Mouse (Mus musculus) MN1 (cell line): ENCODE measurements around the gene Tmem63b.

Source experiments
- DNase-seq: peaks from one replicate; pipeline ENCODE4 v3.0.0-alpha.2; 2016; ENCODE audit warnings: low spot score

Tmem63b gene

DNA sequence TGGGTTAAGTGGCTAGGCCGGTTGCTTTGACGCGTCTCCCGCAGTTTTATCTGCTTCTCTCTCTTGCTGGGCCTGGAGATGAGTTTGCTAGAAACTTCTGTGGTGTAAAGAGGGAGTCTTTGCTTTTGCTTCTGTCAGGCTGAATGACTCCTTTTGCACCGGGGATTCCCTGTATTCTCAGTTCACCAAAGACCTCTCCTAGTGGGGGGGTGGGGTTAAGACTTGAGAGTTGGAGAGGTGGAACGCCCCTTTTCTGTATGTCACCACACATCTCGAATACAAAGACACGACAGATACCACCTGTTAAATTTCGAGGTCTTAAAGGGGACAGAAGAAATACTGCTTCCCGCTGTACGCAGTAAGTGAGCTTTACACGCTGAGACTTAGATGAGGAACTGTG lies at the start of gene Tmem63b:
TSS of gene Tmem63b (minus strand) at position 190 of the 400 bp plus-strand sequence.
- DNase-seq: peak; percentile 45

DNA sequence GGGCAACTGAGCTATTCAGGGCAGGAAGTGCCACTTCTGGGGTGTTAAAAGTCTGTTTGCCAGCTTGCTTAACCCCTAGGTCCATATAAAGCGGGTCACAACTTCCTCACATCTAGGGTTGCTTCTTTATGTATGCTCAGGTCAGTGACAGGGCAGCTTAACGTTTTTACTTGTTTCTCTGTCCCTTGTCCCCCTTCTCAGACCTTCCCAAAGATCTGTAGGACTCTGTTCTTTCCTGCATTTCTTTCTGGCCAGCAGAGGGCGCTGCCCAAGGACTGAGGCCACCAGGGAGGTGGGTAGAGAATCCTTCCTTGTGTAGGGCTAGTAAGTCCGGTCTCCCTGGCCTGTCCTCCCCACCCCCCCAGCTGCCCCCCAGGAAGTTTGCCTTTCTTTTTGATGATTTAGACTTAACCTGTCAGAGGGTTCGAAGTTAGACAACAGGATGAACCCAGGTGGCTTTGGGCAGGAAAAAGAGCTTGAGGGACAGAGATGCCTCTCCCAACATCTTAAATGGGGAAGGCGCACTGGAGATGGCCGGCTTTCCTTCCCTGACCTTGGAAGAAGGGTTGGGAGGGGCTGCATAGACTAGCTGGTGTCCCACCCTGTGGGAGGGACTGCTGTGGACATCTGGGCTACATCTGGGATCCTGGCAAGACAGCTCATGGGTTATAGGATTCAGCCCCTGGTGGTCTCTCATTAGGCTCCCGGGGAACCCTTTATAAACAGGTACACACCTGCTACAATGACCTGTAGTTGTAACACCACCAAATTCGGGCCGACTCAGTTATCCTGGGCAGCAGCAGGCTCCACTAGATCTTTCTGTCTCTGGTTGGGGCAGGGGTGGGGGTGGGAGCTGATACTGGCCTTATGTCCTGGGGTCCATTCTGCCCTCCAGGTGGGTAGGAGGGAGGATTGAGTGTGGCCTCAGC lies 48.9 kb upstream of the Tmem63b start:
- DNase-seq: peak; percentile 92

DNA sequence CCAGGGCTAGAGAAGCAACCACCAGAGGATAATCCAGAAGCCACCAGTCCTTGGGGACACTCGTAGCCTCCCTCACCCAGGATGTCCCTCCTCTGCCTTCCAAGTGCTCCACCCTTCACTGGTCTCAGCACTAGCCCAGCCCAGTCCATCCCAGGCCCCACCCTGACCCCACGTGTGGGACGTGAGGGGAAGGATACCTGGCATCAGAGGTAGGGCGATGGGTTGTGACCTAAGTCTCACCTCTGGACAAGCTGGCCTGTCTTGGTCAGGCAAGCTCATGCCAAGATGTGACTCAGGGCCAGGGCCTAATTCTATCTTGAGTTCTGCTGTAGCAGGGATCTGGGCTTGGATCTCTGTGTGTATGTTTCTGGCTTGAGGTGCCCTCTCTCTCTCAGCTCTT lies 48.2 kb upstream of the Tmem63b start:
- DNase-seq: peak; percentile 84

DNA sequence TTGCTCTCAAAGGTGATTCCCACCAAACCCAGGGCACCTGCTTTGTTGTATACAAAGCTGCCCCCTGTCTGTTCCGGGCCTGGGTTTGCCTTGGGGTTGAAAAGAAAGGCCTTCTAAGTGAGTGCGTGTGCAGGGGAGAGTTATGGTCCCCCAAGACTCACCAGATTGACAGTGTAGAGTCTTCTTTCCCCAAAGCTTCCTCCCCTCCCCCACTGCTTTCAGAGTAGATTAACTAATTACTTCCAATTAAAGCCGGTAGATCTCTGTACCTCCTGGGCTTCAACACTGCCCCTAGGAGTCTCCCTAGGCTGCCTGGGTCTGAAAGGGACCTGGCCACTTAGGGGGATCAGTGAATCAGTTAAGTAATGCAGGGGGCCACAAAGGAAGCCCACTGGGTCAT lies 47.6 kb upstream of the Tmem63b start:
- peak; percentile 53 for DNase-seq

DNA sequence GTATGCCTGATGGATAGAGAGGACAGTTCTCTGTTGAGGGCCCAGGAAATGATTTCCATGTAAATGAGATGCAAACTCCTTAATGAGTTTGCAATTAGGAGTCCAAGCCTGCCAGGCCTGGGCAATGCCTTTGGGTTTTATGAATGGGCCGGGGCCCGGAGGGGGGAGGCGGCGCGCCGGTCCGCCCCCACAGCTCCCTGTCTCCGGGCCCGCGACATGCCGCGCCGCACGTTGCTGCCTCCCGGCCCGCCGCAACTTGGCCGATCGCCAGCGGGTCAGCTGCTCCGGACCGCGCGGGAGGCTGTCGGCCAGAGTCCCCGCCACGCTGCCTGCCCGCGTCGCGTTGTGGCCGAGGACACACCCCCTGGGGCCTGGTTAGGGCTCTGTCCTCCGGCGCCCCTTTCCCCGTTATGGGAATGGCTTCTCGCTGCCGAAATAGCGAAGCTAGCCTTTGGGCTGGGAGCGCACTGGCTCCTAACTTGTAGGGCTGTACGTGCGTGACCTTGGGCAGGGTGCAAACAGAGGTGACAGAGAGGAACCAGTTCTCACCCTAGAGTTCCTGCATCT lies 47.1 kb upstream of the Tmem63b start, which contains the start of gene 1600014C23Rik:
TSS of gene 1600014C23Rik (minus strand) at position 110 of the 567 bp plus-strand sequence.
- peak; percentile 81 for DNase-seq

DNA sequence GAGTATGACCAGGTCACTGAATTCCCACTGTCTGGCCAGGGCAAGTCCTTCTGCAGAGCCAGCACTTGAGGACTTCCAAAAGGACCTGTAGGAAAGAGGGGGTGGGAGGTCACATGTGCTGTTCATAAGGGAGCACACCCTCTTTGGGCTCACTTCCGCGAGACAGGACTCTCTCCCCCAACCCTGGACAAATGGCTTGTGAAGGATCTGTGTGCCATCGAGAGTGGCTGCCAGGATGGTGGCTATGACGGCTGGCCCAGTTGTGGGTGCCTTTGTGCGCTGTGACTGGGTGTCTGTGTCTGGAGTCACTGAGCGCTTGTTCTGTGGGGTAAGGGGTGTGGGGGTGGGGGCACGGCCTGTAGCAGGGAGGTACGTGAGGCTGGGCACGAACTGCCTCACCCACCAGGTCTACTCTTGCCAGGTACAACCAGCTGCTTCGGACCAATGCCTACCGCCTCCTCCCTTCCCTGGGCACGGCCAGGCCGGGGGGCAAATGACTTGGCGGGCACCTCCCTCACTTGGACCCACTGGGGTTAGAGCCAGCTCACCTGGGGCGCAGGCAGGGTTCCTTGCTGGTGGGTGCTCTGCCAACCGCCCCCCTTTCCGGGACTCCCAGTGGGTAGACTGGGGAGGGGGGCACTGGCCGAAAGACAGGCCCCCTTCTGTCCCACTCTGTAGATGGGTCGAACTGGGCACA lies 46.5 kb upstream of the Tmem63b start:
- DNase-seq: peak; percentile 46

DNA sequence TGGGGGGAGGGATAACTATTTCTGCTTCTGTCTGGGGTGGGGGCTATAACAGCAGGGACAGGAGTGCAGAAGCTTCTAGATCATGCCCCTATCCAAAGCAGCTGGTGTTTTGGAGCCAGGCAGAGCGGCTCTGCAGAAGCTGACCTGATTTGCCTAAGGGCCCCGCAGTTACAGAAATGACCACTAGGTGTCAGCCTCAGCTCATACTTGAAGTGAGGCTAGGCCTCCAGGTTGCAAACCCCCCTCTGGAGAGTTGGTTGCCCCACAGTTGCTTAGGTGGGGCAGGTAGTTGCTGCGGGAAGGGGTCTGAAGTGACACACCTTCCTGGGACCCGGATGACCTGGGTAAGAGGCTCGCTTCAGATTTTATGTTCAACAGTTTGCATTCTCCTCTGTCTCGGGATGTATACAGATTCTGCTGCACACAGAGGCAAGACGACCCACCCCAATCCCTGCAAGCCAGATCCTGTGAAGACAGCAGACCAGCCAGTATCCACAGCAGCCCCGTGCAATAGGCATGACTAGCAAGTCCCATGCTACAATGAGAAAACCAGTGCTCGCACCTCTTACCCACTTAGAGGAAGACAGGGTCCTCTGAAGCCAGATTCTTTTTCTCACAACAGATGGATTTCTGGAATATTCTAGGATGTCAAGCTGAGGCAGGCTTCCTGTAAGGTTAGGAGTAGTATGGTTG lies 44.6 kb upstream of the Tmem63b start:
- peak; percentile 91 for DNase-seq

DNA sequence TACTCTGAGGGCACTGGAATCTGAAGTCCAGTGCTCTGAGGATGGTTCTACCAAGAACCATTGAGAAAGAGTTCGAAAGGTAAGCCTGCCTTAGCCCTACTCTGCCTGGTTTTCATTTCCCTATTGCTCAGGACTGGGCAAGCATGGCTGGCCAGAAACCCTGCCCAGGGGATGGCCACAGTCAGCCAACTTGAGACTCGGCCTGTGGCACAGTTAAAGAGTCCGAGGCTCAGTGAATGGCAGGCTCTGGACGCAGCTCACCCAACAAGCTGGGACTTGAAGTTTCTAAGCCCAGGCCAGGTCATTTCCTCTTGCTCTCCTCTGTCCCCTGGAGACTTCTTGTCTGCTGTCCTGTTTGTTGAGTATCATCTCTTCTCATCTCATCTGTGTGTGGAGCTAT lies 44.0 kb upstream of the Tmem63b start:
- DNase-seq: no peak

DNA sequence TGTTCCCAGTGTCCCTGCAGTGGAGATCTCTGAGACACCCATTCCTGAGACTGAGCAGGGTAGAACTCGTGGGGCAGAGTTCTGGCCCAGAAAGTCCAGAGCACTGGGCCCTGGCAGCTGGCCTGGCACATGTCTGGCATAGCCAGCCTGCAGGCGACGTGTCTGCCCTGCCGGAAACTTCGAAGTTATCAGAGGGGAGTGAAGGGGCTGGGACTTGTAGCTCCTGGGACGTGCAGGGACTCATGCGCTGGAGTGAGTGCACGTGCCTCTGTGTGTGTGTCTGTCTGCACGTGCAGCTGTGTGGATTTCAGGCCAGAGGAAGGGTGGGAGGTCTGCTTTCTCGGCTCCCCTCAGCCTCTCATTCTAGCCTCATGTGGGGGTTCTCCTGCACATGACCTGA lies 42.7 kb upstream of the Tmem63b start:
- DNase-seq: no peak

DNA sequence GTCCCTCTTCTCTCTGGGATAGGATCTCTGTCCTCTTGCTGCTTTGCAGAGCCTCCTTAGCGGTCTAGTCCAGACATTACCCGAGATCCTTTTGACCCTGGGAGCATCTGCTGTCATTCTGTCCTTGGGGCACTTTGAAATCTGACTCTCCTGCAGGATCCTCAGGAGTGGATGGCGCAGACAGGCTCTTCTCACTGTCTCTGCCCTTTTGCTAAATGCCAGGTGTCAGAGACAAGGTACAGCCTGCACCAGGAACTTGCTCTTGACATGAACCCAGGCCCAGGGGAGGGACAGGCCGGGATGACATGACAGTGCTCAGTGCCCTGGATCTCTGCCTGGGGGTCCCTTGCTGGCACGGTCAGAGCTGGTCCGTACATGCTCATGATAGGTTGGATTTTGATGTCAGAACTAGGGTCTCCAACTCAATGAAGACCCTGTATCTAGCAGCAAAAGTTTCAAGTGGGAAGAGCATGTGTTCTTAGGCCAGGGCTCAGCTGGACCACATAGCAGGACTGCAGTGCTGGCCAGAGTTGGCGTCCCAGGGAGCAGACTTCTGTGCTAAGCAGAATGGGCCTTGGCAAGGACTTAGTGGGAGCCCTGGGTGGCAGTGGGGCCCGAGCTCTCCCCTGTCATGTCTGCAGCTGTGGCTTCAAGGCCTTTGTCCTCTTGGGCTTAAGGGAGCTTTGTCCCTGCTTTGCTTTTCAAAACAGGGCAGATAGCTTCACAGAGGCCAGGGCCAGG lies 41.4 kb upstream of the Tmem63b start:
- no peak for DNase-seq

DNA sequence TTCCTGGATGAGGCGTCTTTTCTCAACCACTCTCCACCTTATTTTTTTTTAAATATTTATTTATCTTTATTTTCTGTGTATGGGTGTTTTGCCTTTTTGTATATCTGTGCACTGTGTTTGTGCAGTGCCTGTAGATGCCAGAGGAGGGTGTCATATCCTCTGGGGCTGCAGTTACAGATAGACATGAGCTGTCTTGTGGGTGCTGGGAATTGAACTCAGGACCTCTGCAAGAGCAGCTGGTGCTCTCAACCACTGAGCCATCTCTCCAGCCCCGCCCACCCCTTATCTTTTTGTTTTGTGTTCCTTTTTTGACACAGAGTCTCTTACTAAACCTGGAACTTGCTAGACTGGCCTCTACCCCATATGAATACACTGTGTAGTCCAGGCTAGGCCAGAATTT lies 40.8 kb upstream of the Tmem63b start:
- no peak for DNase-seq

DNA sequence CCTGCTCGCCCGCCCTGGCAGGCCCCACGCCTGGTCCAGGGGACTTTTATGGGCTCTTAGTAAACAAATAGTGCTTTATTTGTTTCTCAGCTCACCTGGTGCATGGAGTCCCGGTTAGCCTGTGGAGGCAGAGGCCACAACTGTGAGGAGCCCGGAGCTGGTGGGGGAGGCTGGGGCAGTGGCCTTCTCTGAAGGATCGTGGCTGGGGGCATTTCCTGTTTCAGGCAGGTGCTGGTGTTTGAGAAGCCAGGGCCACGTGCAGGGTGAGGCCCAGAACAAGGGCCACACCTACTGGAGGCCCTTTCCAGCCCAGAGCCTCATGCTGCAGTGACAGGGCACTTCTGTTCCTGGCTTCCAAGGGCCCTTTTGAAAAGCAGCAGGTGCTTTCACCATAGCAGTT lies 39.5 kb upstream of the Tmem63b start:
- no peak for DNase-seq

DNA sequence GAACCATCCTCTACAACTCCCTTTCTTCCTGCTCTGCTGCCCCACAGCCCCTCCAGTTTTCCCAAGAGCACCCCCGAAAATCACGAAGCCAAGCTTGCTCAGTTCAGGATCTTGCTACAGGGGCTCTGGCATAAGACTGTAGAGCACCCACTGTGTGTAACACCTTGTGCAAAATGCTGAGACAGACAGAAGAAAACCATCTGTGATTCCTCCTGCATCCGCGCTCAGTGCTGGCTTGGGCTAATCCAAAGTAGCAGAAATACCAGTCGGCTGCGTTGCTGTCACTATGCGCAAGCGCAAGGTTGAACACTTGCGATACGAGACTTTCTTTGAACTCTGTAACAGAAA lies 37.8 kb upstream of the Tmem63b start:
- DNase-seq: no peak

DNA sequence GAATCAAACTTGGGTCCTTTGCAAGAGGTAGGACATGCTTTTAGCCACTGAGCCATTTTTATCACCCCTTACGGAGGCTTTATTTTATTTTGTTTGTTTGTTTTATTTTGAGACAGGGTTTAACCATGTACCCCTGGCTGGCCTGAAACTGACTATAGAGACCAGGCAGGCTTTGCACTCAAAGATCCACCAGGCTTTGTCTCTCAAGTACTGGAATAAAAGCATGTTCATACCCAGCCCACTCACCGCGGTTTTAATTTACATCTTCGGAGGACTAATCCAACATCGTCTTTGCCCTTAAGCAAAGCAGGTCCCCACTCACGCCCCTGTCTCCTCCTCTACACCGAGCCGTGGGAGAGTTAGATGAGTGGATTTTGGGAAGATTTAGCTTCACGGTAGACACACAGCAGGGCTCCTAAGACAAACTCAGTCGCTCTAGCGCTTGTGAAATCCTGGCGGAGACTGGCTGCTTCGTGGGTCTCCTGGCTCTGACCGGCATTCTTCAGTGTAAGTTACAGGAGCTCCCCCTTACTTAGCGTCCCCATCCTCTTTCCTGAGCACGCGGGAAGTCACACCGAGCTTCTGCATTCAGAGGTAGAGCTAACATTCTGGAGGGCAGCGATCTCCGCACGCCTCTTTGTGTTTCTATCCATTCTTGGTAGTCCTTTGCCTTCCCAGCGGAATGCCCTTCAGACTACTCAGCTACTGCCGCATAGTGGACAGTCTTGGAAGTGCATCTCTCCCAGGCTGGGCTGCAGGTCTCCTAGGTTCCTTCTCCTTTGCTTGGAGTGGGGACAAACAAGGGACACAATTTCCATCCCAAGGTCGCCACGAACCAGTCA lies 37.2 kb upstream of the Tmem63b start:
- peak; percentile 94 for DNase-seq

DNA sequence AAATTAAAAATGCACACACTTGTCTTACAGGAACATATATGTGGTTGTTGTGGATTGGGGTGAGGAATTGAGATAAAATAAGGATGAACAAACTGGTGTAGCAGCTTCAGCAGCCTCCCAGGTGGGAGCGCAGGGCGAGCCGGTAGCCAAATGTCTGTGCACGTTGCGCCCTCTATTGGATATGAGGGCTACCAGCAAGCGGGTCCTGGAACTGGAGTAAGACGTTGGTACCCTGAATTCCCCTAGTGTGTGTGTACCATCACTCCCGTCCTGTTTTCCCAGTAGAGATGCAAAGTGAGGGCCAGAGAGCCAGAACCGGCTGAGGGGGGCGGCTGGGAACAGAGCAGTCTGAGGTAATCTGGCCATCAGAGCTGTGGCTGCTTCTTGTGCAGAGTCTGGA lies 31.6 kb upstream of the Tmem63b start:
- DNase-seq: peak; percentile 75

DNA sequence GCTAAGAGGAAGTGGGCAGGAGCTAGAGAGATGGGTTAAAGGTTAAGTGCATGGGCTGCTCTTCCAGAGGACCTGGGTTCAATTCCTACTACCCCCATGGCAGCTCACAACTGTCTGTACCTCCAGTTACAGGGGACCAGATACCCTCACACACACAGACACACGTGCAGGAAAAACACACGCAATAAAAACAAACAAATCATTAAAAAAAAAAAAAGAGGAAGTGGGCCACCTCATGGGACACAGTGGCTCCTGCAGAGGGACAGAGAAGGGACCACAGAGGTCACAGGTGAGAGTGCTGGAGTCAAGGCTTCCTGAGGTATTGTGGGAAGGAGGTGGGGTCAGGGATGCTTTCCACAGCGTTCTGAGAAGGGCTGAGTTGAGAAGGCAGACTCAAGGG lies 24.8 kb upstream of the Tmem63b start:
- no peak for DNase-seq

DNA sequence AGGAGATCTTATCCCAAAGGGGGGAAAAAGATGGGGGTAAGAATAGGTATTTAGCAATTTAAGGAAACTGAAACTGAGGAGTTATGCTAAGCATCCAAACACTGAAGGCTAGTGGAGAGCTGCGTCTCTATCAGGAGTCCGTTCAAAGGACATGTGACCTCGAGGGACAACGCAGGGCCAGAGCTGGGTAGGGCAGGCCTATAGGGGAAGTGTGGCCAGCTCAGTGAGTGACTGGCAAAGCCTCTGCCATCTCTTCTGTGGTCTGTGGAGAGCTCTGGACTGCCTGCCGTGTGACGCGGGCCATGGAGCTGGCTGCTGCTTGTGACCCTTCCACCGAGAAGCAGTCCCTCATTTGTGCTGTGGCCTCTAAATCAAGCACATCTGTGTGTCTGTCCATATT lies 23.7 kb upstream of the Tmem63b start:
- no peak for DNase-seq

DNA sequence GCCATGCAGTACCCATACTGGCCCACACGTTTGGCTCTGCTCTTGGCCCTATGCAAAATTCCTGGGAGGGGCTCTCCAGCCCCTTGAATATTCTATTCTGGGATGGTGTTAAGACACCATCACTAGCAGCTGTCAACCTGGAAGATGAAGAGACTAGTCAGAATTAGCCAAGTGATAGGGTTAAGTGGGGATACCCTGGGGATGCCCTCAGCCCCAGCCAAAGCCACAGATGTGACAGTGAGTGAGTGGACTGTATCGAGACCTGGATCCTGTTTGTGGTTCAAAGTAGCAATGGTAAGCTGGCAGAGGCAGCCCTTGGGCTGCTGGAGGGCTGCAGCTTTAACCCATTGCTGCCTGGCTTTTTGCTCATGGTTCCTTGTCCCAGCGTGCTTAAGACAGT lies 23.1 kb upstream of the Tmem63b start:
- DNase-seq: no peak

DNA sequence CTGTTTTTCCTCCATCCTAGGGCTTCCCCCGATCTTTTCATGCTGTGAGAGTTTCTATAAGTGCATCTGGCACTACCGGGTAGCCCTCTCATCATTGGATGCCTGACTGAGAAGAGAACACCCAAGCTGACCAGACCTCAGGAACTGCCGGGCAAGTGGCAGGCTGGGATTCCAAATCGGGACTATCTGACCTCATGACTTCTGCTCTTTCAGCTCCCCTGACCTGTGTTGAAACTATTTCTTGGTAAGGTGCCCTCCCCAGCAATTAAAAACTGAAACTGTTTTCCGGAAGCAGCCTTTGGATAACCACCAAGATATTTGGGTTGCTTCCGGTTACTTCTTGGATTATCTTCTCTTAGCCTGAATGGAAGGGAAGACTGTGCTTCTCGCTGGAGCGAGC lies 21.5 kb upstream of the Tmem63b start:
- DNase-seq: no peak

DNA sequence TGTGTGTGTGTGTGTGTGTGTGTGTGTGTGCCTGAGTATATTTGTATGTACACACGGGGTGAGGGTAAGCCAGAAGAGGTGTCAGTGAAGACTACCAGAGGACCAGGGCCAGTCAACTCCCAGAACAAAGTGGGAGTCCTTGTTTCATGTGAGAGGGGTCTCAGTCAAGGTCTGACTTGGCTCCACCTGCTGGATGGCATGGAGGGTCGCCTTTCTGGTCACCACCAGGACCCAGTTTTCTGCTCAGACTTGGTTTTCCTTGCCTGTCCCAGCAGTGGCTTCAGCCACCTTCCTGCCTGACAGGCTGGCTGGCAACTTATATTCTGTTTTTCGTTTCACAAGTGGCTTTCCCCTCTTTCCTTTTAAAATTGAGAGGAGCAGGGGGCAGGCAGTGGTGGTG lies 20.7 kb upstream of the Tmem63b start:
- no peak for DNase-seq

DNA sequence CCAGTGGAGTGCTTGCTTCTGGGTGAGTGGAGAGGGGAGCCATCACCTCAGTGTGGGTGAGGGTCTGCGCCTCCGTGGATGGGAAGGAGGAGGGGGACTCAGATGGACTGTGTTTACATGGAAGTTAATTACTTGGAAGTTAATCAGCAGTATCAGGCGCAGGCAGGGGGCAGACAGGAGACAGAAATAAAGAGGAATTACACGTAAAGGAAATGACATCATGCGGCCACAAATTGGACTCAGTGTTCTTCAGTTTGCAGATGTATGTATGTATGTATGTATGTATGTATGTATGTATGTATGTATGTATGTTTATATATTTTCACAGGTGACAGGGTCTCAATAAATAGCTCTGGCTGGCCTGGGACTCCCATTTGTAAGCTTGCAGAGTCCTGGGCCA lies 20.1 kb upstream of the Tmem63b start:
- no peak for DNase-seq
